Mouse (Mus musculus): ENCODE results near the gene Znrf1.

GRCm38 (mm10) chr8:111527149-111527548 lies 8.7 kb upstream of the Znrf1 start:
- TF ChIP-seq CTCF (IDR thresholded peaks at IDR 0.05; ENCODE audit: low read depth) (no peak), EP300 (optimal IDR thresholded peaks at IDR 0.05) (no peak)

Data from stomach, postnatal 0 days (tissue).